ENCODE assay signal across 8 mouse cellular contexts in the genomic region with DNA sequence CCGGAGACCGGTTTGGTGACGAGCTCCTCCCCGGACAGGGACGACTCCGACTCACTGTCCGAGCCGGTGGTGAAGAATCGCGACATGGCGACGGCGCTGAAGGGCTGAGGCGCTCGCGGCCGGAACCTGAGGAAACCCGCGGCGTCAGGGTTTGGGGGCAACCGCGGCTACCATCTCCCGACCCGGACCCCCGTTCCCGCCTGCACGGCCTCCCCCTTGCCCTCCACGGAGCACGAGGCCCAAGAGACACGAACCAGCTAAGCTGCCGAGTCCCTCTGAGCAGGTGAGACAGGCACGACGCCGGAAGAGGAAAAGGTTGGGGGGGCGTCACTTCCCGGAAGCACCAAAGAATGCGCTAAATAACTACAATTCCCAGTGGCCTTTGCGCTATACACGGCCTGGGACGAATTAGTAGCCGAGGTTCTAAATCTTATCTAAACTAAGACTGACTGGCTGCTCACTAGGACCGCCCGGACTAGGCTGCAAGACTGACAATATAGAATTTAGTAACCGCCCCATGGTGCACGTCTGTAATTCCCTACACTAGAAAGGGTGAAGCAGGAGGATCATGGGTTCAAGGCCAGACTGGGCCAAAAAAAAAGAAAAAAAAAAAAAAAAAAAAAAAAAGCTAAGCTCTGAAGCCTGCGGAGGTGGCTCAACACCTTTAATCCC. TPM values are rescaled to one million over a fixed set of nuclear protein-coding genes. Genes with fewer than 3 reads are reported as not detected.
DNase-seq lines count a peak whose midpoint lies in the region; ATAC-seq and TF ChIP-seq lines count a peak whose summit lies in the region.

A gene (minus strand): TSS at position 318 of the 672 bp plus-strand sequence.

- H3K4me3 ChIP-seq in hindbrain, embryonic 10.5 days = peak within 1 kb of the TSS; percentile 100
- peak within 1 kb of the TSS; percentile 89 for H3K4me3 ChIP-seq in lung, postnatal 0 days (ENCODE audit: low read depth, low read length)

- peak; percentile 89 for DNase-seq in Muller cell, postnatal 12 days (ENCODE audit: inconsistent ontology term)
- DNase-seq in cerebellum, adult 9-10 months = peak; percentile 91
- DNase-seq in hindbrain, embryonic 10.5 days (ENCODE audit: low spot score) = peak; percentile 88
- DNase-seq in layer of hippocampus, adult 9-11 months = peak; percentile 89
- peak; percentile 97 for DNase-seq in lung, postnatal 0 days (ENCODE audit: low spot score)
- peak; percentile 75 for DNase-seq in ovary, postnatal 14 days (ENCODE audit: low spot score)
- peak; percentile 87 for DNase-seq in thymus, postnatal 14 days

- peak within 1 kb of the TSS; percentile 69 for H3K9ac ChIP-seq in lung, postnatal 0 days (replicated peaks; ENCODE audit: low read depth)

- TF ChIP-seq CTCF in lung, postnatal 0 days (IDR thresholded peaks at IDR 0.05) = no peak

- H3K4me2 ChIP-seq in lung, postnatal 0 days (replicated peaks; ENCODE audit: low read depth, low read length) = peak within 1 kb of the TSS; percentile 71

- H3K4me1 ChIP-seq in hindbrain, embryonic 10.5 days (replicated peaks) = peaks cover 12% of the 10 kb centered on the region; the same call in 1 of the 2 replicates
- no peaks in the 10 kb centered on the region for H3K4me1 ChIP-seq in lung, postnatal 0 days (ENCODE audit: insufficient read depth, low read depth, low read length)

- peak; percentile 27; the same call in 1 of the 2 replicates for TF ChIP-seq EP300 in lung, postnatal 0 days (IDR thresholded peaks at IDR 0.05)

- peaks cover 38% of the 10 kb centered on the region for H3K36me3 ChIP-seq in hindbrain, embryonic 10.5 days
- H3K36me3 ChIP-seq in lung, postnatal 0 days (ENCODE audit: insufficient read depth, low read length) = peaks cover 23% of the 10 kb centered on the region

- peak within 1 kb of the TSS; percentile 92 for H3K27ac ChIP-seq in hindbrain, embryonic 10.5 days
- H3K27ac ChIP-seq in lung, postnatal 0 days (ENCODE audit: low read length) = peak within 1 kb of the TSS; percentile 93

- no peaks in the 10 kb centered on the region for H3K27me3 ChIP-seq in hindbrain, embryonic 10.5 days (ENCODE audit: insufficient read depth, poor library complexity, severe bottlenecking)
- no peaks in the 10 kb centered on the region for H3K27me3 ChIP-seq in lung, postnatal 0 days (replicated peaks; ENCODE audit: insufficient read depth, low read length)

- no peaks in the 10 kb centered on the region for H3K9me3 ChIP-seq in hindbrain, embryonic 10.5 days
- no peaks in the 10 kb centered on the region for H3K9me3 ChIP-seq in lung, postnatal 0 days (ENCODE audit: low read length)

- WGBS in hindbrain, embryonic 10.5 days = under 1% methylated on average over 46 of the region's 46 CpGs
- WGBS in lung, postnatal 0 days = 2% methylated on average over 46 of the region's 46 CpGs

- peak; percentile 96 for ATAC-seq in frontal cortex, adult (ENCODE audit: low TSS enrichment)
- peak; percentile 97 for ATAC-seq in lung, postnatal 0 days

RNA-seq across cellular contexts. Expression of the gene that starts here (rescaled TPM):
- 185 and 213 TPM in 2 replicates for polyA plus RNA-seq in hindbrain, embryonic 10.5 days (2016; fragmentation: Nextera tagmentation; extraction: Ambion mirVana)
- polyA plus RNA-seq in lung, postnatal 0 days (2015; fragmentation: Nextera tagmentation; extraction: Ambion mirVana) = 141 and 154 TPM in 2 replicates

Comparison
In these comparisons a context has a peak if more than half of its experiments do, and no peak if none do; other contexts are left out.
1. Peak in every context shown above with its lines: DNase-seq, ATAC-seq, H3K4me3 ChIP-seq and H3K27ac ChIP-seq.